Mouse (Mus musculus) liver, embryonic 14.5 days (tissue): ENCODE data around the gene Sdk1.

Experiments used
- CTCF ChIP-seq: IDR thresholded peaks from 2 replicates; pipeline ENCODE4 v1.5.1; 2016; ENCODE audit warnings: antibody characterized with exemption, low read depth, control low read depth
- EP300 ChIP-seq: IDR thresholded peaks from 2 replicates; pipeline ENCODE4 v1.6.1; 2016; ENCODE audit warnings: antibody characterized with exemption, low read depth

- no peak for TF ChIP-seq CTCF
- TF ChIP-seq EP300: no peak
These were observed 536.9 kb downstream of the Sdk1 start for GRCm38 (mm10) chr5:141778231-141778630.
